Mouse (Mus musculus) myocyte (in vitro differentiated cells): ENCODE data around the gene Serpinb9.

Experiments used
- E2F4 ChIP-seq: IDR thresholded peaks from one replicate; pipeline ENCODE4 v1.6.1; 2011; ENCODE audit warnings: mild to moderate bottlenecking, control low read depth, moderate library complexity; ENCODE audit not compliant: insufficient read depth
- MAX ChIP-seq: IDR thresholded peaks from one replicate; pipeline ENCODE4 v1.6.1; 2011; ENCODE audit warnings: low read depth, mild to moderate bottlenecking, control low read depth
- MYOD1 ChIP-seq, 3 experiments: IDR thresholded peaks; one replicate each; pipeline ENCODE4 v1.6.1; 2011; ENCODE audit warnings: control low read depth in 2 of 3, low read depth in 2 of 3, mild to moderate bottlenecking in 2 of 3, moderate library complexity in 1 of 3; ENCODE audit not compliant: insufficient read length in 2 of 3, control insufficient read depth in 1 of 3
- POLR2A ChIP-seq: IDR thresholded peaks from one replicate; pipeline ENCODE4 v1.6.1; 2011; ENCODE audit warnings: low read depth, mild to moderate bottlenecking, control low read depth, moderate library complexity; ENCODE audit not compliant: insufficient read length
- REST ChIP-seq: IDR thresholded peaks from one replicate; pipeline ENCODE4 v1.6.1; 2011; ENCODE audit warnings: mild to moderate bottlenecking, control low read depth, moderate library complexity; ENCODE audit not compliant: insufficient read depth, insufficient read length

- TF ChIP-seq POLR2A = no peak
- no peak for TF ChIP-seq E2F4
- no peak for TF ChIP-seq MYOD1 (IDR thresholded peaks at IDR 0.05; ENCODE audit: control insufficient read depth in 1 of 3, insufficient read length in 2 of 3, low read depth in 2 of 3)
- no peak for TF ChIP-seq MAX
- TF ChIP-seq REST = no peak
Measured at GRCm38 (mm10) chr13:32975710-32976109, 27.3 kb upstream of the Serpinb9 start.
